Mouse (Mus musculus): Measurements from ENCODE around the gene Fmnl2.

The Fmnl2 gene

GRCm38 (mm10) chr2:52955831-52956230, 98.2 kb downstream of the Fmnl2 start:
- no peak for ATAC-seq (ENCODE audit: low TSS enrichment)

GRCm38 (mm10) chr2:52957771-52958534, 100.3 kb downstream of the Fmnl2 start:
- ATAC-seq (ENCODE audit: low TSS enrichment), result no peak

- ATAC-seq (ENCODE audit: low TSS enrichment), result peak; percentile 29; the same call in 1 of the 2 replicates
These were observed 101.1 kb downstream of the Fmnl2 start for GRCm38 (mm10) chr2:52958535-52959290.

GRCm38 (mm10) chr2:52959291-52959621, 101.6 kb downstream of the Fmnl2 start:
- no peak for ATAC-seq (ENCODE audit: low TSS enrichment)

GRCm38 (mm10) chr2:52959982-52960381, 102.3 kb downstream of the Fmnl2 start:
- peak; percentile 47 for ATAC-seq (ENCODE audit: low TSS enrichment)

GRCm38 (mm10) chr2:52960697-52961096, 103.0 kb downstream of the Fmnl2 start:
- 0 out of 2 replicates have a peak, but pooled peaks have one; percentile 6 for ATAC-seq (ENCODE audit: low TSS enrichment)

- ATAC-seq (ENCODE audit: low TSS enrichment), result no peak
These were observed 105.8 kb downstream of the Fmnl2 start for GRCm38 (mm10) chr2:52963439-52963838.

GRCm38 (mm10) chr2:52964386-52964928, 106.8 kb downstream of the Fmnl2 start:
- ATAC-seq (ENCODE audit: low TSS enrichment), result no peak

- ATAC-seq (ENCODE audit: low TSS enrichment), result peak; percentile 66
These were observed 108.6 kb downstream of the Fmnl2 start for GRCm38 (mm10) chr2:52966227-52966626.

- no peak for ATAC-seq (ENCODE audit: low TSS enrichment)
These were observed 109.3 kb downstream of the Fmnl2 start for GRCm38 (mm10) chr2:52966820-52967460.

GRCm38 (mm10) chr2:52967461-52967823, 109.8 kb downstream of the Fmnl2 start:
- ATAC-seq (ENCODE audit: low TSS enrichment), result no peak

- ATAC-seq (ENCODE audit: low TSS enrichment), result no peak
These were observed 111.2 kb downstream of the Fmnl2 start for GRCm38 (mm10) chr2:52968884-52969283.

GRCm38 (mm10) chr2:52974056-52974455, 116.4 kb downstream of the Fmnl2 start:
- no peak for ATAC-seq (ENCODE audit: low TSS enrichment)

- no peak for ATAC-seq (ENCODE audit: low TSS enrichment)
These were observed 117.1 kb downstream of the Fmnl2 start for GRCm38 (mm10) chr2:52974776-52975175.

GRCm38 (mm10) chr2:52977921-52978675, 120.4 kb downstream of the Fmnl2 start:
- ATAC-seq (ENCODE audit: low TSS enrichment), result no peak

GRCm38 (mm10) chr2:52978796-52979195, 121.1 kb downstream of the Fmnl2 start:
- ATAC-seq (ENCODE audit: low TSS enrichment), result peak; percentile 50

GRCm38 (mm10) chr2:52979280-52979763, 121.7 kb downstream of the Fmnl2 start:
- no peak for ATAC-seq (ENCODE audit: low TSS enrichment)

- ATAC-seq (ENCODE audit: low TSS enrichment), result peak; percentile 20; the same call in 1 of the 2 replicates
These were observed 123.5 kb downstream of the Fmnl2 start for GRCm38 (mm10) chr2:52981126-52981525.

- ATAC-seq (ENCODE audit: low TSS enrichment), result peak; percentile 0; the same call in 1 of the 2 replicates
These were observed 123.9 kb downstream of the Fmnl2 start for GRCm38 (mm10) chr2:52981595-52981994.

- no peak for ATAC-seq (ENCODE audit: low TSS enrichment)
These were observed 124.8 kb downstream of the Fmnl2 start for GRCm38 (mm10) chr2:52982502-52982901.

GRCm38 (mm10) chr2:52984556-52984955, 126.9 kb downstream of the Fmnl2 start:
- no peak for ATAC-seq (ENCODE audit: low TSS enrichment)
